Mouse (Mus musculus): ENCODE results near the gene Pygm. TPM values are rescaled to one million over a fixed set of nuclear protein-coding genes. Genes with fewer than 3 reads are reported as not detected.

Gene Pygm
- polyA plus RNA-seq (2015; fragmentation: Nextera tagmentation; extraction: Ambion mirVana), result 2.7 and 2.9 TPM in 2 replicates

- DNase-seq, result no peak
- Histone ChIP-seq H3K9me3 (replicated peaks) (no peaks in the 10 kb centered on the region), H3K27me3 (peaks cover 4% of the 10 kb centered on the region), H3K36me3 (peaks cover 8% of the 10 kb centered on the region), H3K4me3 (replicated peaks) (no peak within 1 kb of the TSS), H3K4me1 (replicated peaks) (peaks cover 20% of the 10 kb centered on the region), H3K27ac (no peak within 1 kb of the TSS), H3K4me2 (no peak within 1 kb of the TSS), H3K9ac (no peak within 1 kb of the TSS)
- WGBS (ENCODE audit: insufficient replicate concordance), result 20% methylated on average over 7 of the region's 7 CpGs
- ATAC-seq (ENCODE audit: low read depth), result no peak
Observed at GRCm38 (mm10) chr19:6384128-6384527, at the start of gene Pygm. Pygm (plus strand) TSS chr19:6384399.

DNA sequence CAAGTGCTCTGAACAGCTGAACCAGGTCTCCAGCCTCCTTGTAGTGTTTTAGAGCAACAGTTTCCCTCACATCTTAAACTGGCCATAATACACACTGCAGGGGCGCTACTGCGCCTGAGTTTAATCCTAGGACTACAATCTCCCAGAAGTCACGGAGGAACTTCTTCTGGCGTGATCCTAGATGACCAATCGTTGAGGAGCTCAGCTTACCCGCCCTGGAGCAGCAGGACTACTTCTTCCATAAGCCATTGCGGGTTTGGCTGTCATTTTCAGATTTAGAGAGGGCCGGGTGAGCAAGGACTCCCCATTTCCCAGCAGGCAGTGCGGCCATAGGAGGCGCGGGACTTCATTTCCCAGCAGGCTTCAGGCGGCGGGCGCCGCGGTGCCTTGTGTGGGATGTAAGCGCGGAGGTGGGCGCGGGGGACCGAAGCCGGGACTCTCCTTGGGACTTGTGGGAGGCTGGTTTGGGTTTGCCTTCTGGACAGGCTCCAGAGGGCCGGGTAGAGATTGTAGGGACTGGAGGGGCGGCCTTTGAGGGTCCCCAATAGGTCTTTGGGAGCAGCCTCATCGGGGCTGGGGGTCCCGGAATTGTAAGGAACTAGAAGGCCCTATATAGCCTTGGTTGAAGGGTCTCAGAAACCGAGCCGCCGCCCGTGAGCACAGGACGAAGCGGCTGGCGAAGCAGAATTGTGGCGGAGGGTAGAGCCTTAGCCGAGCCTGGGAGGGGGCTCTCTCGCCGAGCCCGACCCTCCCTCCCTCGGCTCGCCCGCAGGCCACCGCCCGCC lies 49.3 kb upstream of the Pygm start, which contains the start of gene Men1:
Men1 (plus strand) TSS at position 307 of the 785 bp plus-strand sequence.
- ATAC-seq (ENCODE audit: low read depth), result peak; percentile 88
- DNase-seq, result peak; percentile 88
- under 1% methylated on average over 43 of the region's 43 CpGs for WGBS (ENCODE audit: insufficient replicate concordance)

GRCm38 (mm10) chr19:6335458-6335827 lies 48.8 kb upstream of the Pygm start:
- Histone ChIP-seq H3K36me3 (peaks cover 35% of the 10 kb centered on the region), H3K27me3 (no peaks in the 10 kb centered on the region), H3K4me1 (replicated peaks) (peaks cover 68% of the 10 kb centered on the region), H3K27ac (peak overlapping the region; percentile 79), H3K4me3 (replicated peaks) (peak overlapping the region; percentile 83), H3K9me3 (replicated peaks) (no peaks in the 10 kb centered on the region), H3K4me2 (peak overlapping the region; percentile 98), H3K9ac (peak overlapping the region; percentile 92)
- ATAC-seq (ENCODE audit: low read depth), result 0 out of 2 replicates have a peak, but pooled peaks have one; percentile 1
- DNase-seq, result no peak
- WGBS (ENCODE audit: insufficient replicate concordance), result under 1% methylated on average over 25 of the region's 25 CpGs

More for the DNA sequence above, 49.3 kb upstream of the Pygm start, which contains the start of gene Men1:
- peak within 1 kb of the TSS; percentile 83 for H3K4me3 ChIP-seq (replicated peaks)
- H3K27ac ChIP-seq, result peak within 1 kb of the TSS; percentile 79
- no peaks in the 10 kb centered on the region for H3K27me3 ChIP-seq
- peak within 1 kb of the TSS; percentile 98 for H3K4me2 ChIP-seq
- H3K36me3 ChIP-seq, result peaks cover 33% of the 10 kb centered on the region
- H3K9me3 ChIP-seq (replicated peaks), result no peaks in the 10 kb centered on the region
- peaks cover 62% of the 10 kb centered on the region for H3K4me1 ChIP-seq (replicated peaks)
- H3K9ac ChIP-seq, result peak within 1 kb of the TSS; percentile 92

GRCm38 (mm10) chr19:6336920-6337319 lies 47.3 kb upstream of the Pygm start:
- no peaks in the 10 kb centered on the region for H3K27me3 ChIP-seq
- 0 out of 2 replicates have a peak overlapping the region, but pooled peaks have one; percentile 83 for H3K4me3 ChIP-seq (replicated peaks)
- H3K9ac ChIP-seq, result 0 out of 2 replicates have a peak overlapping the region, but pooled peaks have one; percentile 92
- ATAC-seq (ENCODE audit: low read depth) (no peak), DNase-seq (no peak)
- H3K4me1 ChIP-seq (replicated peaks), result peaks cover 69% of the 10 kb centered on the region
- H3K4me2 ChIP-seq, result peak overlapping the region; percentile 98
- peaks cover 35% of the 10 kb centered on the region for H3K36me3 ChIP-seq
- H3K9me3 ChIP-seq (replicated peaks), result no peaks in the 10 kb centered on the region
- 0 out of 2 replicates have a peak overlapping the region, but pooled peaks have one; percentile 0 for H3K27ac ChIP-seq
- WGBS (ENCODE audit: insufficient replicate concordance), result 87% methylated on average over 10 of the region's 10 CpGs

- 89% methylated on average over 7 of the region's 7 CpGs for whole genome bisulfite sequencing (ENCODE audit: insufficient replicate concordance)
- Histone ChIP-seq H3K9ac (no peak overlapping the region), H3K4me1 (replicated peaks) (peaks cover 79% of the 10 kb centered on the region), H3K9me3 (replicated peaks) (no peaks in the 10 kb centered on the region), H3K27ac (no peak overlapping the region), H3K4me3 (replicated peaks) (no peak overlapping the region), H3K27me3 (no peaks in the 10 kb centered on the region), H3K4me2 (no peak overlapping the region), H3K36me3 (peaks cover 41% of the 10 kb centered on the region)
- ATAC-seq (ENCODE audit: low read depth) (no peak), DNase-seq (no peak)
Observed at GRCm38 (mm10) chr19:6338171-6338570, 46.0 kb upstream of the Pygm start.

DNA sequence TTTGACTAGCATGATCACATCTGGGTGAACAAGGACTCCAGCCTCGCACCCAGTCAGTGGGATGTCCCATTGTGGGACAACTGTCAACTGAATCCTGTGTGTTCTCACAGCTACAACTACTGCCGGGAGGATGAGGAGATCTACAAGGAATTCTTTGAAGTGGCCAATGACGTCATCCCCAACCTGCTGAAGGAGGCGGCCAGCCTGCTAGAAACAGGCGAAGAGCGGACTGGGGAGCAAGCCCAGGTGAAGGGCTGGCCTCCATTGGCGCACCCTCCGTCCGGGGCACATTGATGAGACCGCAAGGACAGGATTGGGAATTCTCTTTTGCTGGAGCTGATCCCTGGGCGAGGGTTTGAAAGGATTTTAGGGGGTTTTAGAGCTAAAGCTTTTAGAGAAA lies 45.5 kb upstream of the Pygm start:
- ATAC-seq (ENCODE audit: low read depth) (no peak), DNase-seq (no peak)
- Histone ChIP-seq H3K9me3 (replicated peaks) (no peaks in the 10 kb centered on the region), H3K4me2 (no peak overlapping the region), H3K4me1 (replicated peaks) (peaks cover 81% of the 10 kb centered on the region), H3K27me3 (no peaks in the 10 kb centered on the region), H3K36me3 (peaks cover 42% of the 10 kb centered on the region), H3K27ac (no peak overlapping the region), H3K4me3 (replicated peaks) (no peak overlapping the region), H3K9ac (no peak overlapping the region)
- 90% methylated on average over 11 of the region's 11 CpGs for WGBS (ENCODE audit: insufficient replicate concordance)

GRCm38 (mm10) chr19:6339191-6339590 lies 45.0 kb upstream of the Pygm start:
- 0 out of 2 replicates have a peak overlapping the region, but pooled peaks have one; percentile 100 for H3K4me2 ChIP-seq
- peaks cover 46% of the 10 kb centered on the region for H3K36me3 ChIP-seq
- 87% methylated on average over 6 of the region's 6 CpGs for WGBS (ENCODE audit: insufficient replicate concordance)
- 0 out of 2 replicates have a peak overlapping the region, but pooled peaks have one; percentile 28 for H3K9ac ChIP-seq
- no peaks in the 10 kb centered on the region for H3K27me3 ChIP-seq
- H3K4me1 ChIP-seq (replicated peaks), result peaks cover 81% of the 10 kb centered on the region
- ATAC-seq (ENCODE audit: low read depth) (no peak), DNase-seq (no peak)
- no peaks in the 10 kb centered on the region for H3K9me3 ChIP-seq (replicated peaks)
- H3K27ac ChIP-seq, result no peak overlapping the region
- H3K4me3 ChIP-seq (replicated peaks), result no peak overlapping the region

DNA sequence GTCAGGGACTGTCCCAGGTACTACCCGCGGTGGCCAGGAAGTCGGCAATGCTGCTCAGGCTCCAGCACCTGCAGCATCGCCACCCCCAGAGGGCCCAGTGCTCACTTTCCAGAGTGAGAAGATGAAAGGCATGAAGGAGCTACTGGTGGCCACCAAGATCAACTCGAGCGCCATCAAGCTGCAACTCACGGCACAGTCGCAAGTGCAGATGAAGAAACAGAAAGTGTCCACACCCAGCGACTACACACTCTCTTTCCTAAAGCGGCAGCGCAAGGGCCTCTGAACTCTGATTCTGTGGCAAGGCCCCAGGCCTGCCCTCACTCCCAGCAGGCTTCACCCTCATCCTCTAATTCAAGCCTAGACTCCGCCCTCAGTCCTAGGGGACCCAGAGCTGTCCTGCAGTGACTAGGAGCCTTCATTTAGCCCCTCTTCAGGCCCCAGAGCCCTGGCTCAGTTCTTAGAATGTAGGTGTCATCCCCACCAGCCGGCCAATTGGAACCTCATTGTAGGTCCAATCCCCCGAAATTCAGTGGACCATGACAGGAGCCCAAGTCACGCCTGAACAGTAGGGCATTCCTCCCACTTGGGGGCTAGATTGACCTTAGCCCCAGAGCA lies 44.2 kb upstream of the Pygm start:
- H3K9ac ChIP-seq, result peak overlapping the region; percentile 59
- no peaks in the 10 kb centered on the region for H3K9me3 ChIP-seq (replicated peaks)
- WGBS (ENCODE audit: insufficient replicate concordance), result 36% methylated on average over 15 of the region's 15 CpGs
- peak overlapping the region; percentile 100 for H3K4me2 ChIP-seq
- ATAC-seq (ENCODE audit: low read depth) (peak; percentile 4; the same call in 1 of the 2 replicates), DNase-seq (peak; percentile 49)
- no peaks in the 10 kb centered on the region for H3K27me3 ChIP-seq
- peaks cover 76% of the 10 kb centered on the region for H3K4me1 ChIP-seq (replicated peaks)
- H3K4me3 ChIP-seq (replicated peaks), result peak overlapping the region; percentile 81
- peaks cover 53% of the 10 kb centered on the region for H3K36me3 ChIP-seq
- peak overlapping the region; percentile 83 for H3K27ac ChIP-seq

DNA sequence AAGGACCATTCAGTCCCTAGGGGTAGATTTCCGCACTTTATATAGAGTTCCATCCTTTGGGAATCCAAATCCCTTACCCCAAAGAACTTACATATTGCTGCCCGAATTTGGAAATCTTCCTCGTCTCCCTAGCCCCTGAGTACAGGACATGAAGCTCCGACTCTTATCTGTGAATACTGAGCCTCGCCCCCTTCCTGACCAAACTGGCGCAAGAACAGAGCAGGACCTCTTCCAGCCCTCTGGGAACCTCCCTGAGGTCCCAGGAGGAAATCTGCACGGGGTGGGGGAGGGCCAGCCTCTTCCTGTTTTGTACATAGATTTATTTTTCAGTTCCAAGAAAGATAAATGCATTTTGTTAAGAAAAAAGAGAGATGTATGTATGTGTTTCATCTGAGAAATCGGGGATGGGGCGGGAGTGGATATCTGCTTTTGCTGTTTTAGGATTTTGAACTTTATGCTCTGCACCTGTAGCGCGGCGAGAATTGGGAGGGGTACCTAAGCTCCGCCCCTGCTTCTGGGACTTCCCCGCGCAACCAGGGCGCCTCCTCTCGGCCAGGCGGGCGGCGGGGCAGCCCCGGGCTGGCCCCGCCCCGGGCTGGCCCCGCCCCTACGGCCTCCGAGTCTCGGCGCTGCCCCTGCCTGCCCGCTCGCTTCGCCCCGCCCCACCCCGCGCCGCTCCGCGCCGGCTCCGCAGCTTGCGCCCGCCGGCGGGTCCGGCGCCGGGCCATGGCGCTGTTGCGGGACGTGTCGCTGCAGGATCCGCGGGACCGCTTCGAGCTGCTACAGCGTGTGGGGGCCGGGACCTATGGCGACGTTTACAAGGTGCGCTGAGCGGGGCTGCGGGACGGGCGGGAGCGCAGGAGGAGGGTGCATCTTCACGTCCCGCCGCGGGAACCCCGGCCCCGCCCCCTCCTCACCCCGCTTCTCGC lies 43.4 kb upstream of the Pygm start, which contains the start of gene Map4k2:
Map4k2 (plus strand) TSS at position 612 of the 929 bp plus-strand sequence.
- DNase-seq (peak; percentile 81), ATAC-seq (ENCODE audit: low read depth) (peak; percentile 88)
- Histone ChIP-seq H3K27me3 (no peaks in the 10 kb centered on the region), H3K27ac (peak within 1 kb of the TSS; percentile 83), H3K36me3 (peaks cover 60% of the 10 kb centered on the region), H3K9me3 (replicated peaks) (no peaks in the 10 kb centered on the region), H3K4me1 (replicated peaks) (peaks cover 78% of the 10 kb centered on the region), H3K4me3 (replicated peaks) (peak within 1 kb of the TSS; percentile 81), H3K4me2 (peak within 1 kb of the TSS; percentile 100), H3K9ac (peak within 1 kb of the TSS; percentile 87)
- WGBS (ENCODE audit: insufficient replicate concordance), result 1% methylated on average over 72 of the region's 72 CpGs

GRCm38 (mm10) chr19:6341453-6342077 lies 42.6 kb upstream of the Pygm start:
- 3% methylated on average over 23 of the region's 23 CpGs for WGBS (ENCODE audit: insufficient replicate concordance)
- peak; percentile 25; the same call in 1 of the 2 replicates for ATAC-seq (ENCODE audit: low read depth)
- Histone ChIP-seq H3K4me2 (peak overlapping the region; percentile 100), H3K9ac (peak overlapping the region; percentile 87), H3K27me3 (no peaks in the 10 kb centered on the region), H3K4me3 (replicated peaks) (peak overlapping the region; percentile 81), H3K9me3 (replicated peaks) (no peaks in the 10 kb centered on the region), H3K4me1 (replicated peaks) (peaks cover 71% of the 10 kb centered on the region), H3K27ac (peak overlapping the region; percentile 70), H3K36me3 (peaks cover 68% of the 10 kb centered on the region)
- no peak for DNase-seq
